Mouse (Mus musculus) cerebellum, postnatal 14 days (tissue): ENCODE measurements around the gene Mrps33.

Experiments used
- DNase-seq, 2 experiments: peaks; one replicate each; pipeline ENCODE4 v3.0.0; 2021; ENCODE audit warnings: mixed read lengths in 2 of 2

Gene Mrps33

GRCm38 (mm10) chr6:39778506-39778905 is 32.3 kb downstream of the Mrps33 start:
- no peak for DNase-seq

DNA sequence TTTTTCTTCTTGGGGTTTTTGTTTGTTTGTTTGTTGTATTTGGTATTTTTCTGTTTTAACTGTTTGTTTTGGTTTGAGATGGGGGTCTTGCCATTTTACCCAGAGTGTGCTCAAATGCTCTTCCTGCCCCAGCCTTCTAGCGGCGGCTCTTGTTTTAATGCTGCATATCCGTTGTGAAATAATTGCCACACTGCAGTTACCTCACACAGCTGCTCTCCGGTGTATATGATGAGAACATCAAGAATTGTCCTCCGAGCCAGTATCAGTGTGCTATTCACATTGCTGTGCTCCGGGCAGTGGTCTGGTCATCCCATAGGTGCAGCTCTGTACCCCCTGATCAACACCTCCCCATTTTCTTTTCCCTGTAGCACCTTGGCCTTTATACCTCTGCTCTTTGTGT is 34.5 kb downstream of the Mrps33 start:
- DNase-seq = no peak

DNA sequence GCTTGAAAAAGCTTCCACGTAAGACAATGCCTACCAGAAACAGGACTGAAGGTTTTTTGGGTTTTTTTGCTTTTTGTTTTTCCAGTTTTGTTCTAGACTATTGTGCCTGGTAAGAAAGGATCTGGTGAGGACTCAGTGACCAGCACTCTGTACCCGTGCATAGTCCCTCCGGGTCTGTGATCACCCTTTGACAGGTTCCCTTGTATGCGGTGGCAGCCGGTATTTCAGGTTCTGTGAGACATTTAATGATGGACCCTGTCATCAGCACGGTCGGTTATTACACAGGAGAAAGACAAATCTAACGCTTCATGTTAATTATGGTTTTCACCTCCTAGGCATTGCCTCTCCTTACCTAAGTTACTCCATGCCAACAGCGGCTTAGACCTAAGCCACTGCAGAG is 35.8 kb downstream of the Mrps33 start:
- no peak for DNase-seq

DNA sequence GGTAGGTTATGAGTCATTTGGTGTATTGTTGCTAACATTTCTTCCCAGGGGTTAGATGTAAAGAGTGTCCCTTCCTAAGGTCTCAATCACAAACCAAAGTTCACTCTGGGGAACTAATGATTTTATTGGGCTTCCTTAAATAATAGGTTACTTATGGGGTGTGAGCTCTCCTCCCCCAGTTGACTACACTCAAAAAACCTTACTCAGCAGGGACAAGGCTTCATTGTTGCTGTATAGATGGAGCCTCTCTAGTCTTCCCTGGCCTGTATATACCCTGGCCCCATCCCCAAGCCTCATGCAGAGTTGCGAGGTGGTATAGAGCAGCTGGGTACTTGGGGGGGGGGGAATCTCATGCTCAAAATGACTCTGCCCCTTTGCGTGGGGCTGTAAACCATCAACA is 53.6 kb downstream of the Mrps33 start:
- no peak for DNase-seq
